ENCODE assay signal across 7 mouse cellular contexts in genomic region chr16:45120844-45121425, GRCm38 (mm10). TPM values are rescaled to one million over a fixed set of nuclear protein-coding genes. Genes with fewer than 3 reads are reported as not detected.
DNase-seq lines count a peak whose midpoint lies in the region; ATAC-seq and TF ChIP-seq lines count a peak whose summit lies in the region.

No protein-coding gene starts in this region.

- DNase-seq in right cerebral cortex, adult 18-20 months, result peak; percentile 25
- no peak for DNase-seq in right cerebral cortex, adult 2 months (ENCODE audit: low spot score in 2 of 2)
- DNase-seq in cerebellum, adult 9-11 months, result peak; percentile 67
- peak; percentile 76 to 85 for DNase-seq in kidney, postnatal 4 days
- no peak for DNase-seq in liver, postnatal 0 days

- no peak for TF ChIP-seq EP300 in liver, postnatal 0 days (IDR thresholded peaks at IDR 0.05; ENCODE audit: low read depth)

- H3K36me3 ChIP-seq in heart, embryonic 13.5 days, result peaks cover 55% of the 10 kb centered on the region
- H3K36me3 ChIP-seq in stomach, embryonic 16.5 days (ENCODE audit: control insufficient read depth, insufficient read depth, low read length), result no peaks in the 10 kb centered on the region
- H3K36me3 ChIP-seq in liver, postnatal 0 days (replicated peaks; ENCODE audit: insufficient read depth, low read length), result no peaks in the 10 kb centered on the region

- 21% methylated on average over 5 of the region's 5 CpGs for WGBS in heart, embryonic 13.5 days
- 40% methylated on average over 5 of the region's 5 CpGs for WGBS in stomach, embryonic 16.5 days
- WGBS in liver, postnatal 0 days (ENCODE audit: insufficient replicate concordance), result 76% methylated on average over 5 of the region's 5 CpGs

- no peak for TF ChIP-seq CTCF in liver, postnatal 0 days (IDR thresholded peaks at IDR 0.05; ENCODE audit: low read depth)

- ATAC-seq in heart, embryonic 13.5 days (ENCODE audit: extremely low read depth, insufficient number of reproducible peaks, low FRiP score, low TSS enrichment), result no peak
- ATAC-seq in stomach, embryonic 16.5 days (ENCODE audit: insufficient read depth, low FRiP score), result peak; percentile 17; the same call in 1 of the 2 replicates
- no peak for ATAC-seq in liver, postnatal 0 days

- no peaks in the 10 kb centered on the region for H3K27me3 ChIP-seq in heart, embryonic 13.5 days (replicated peaks)
- no peaks in the 10 kb centered on the region for H3K27me3 ChIP-seq in stomach, embryonic 16.5 days (ENCODE audit: control insufficient read depth, insufficient read depth, low read length)
- H3K27me3 ChIP-seq in liver, postnatal 0 days (ENCODE audit: insufficient read depth, low read length), result no peaks in the 10 kb centered on the region

- 0 out of 2 replicates have a peak overlapping the region, but pooled peaks have one; percentile 3 for H3K4me2 ChIP-seq in heart, embryonic 13.5 days
- no peak overlapping the region for H3K4me2 ChIP-seq in stomach, embryonic 16.5 days (ENCODE audit: low read depth, low read length)
- H3K4me2 ChIP-seq in liver, postnatal 0 days (ENCODE audit: low read depth, low read length), result no peak overlapping the region

- no peak overlapping the region for H3K4me3 ChIP-seq in heart, embryonic 13.5 days
- no peak overlapping the region for H3K4me3 ChIP-seq in stomach, embryonic 16.5 days (replicated peaks; ENCODE audit: low read length)
- no peak overlapping the region for H3K4me3 ChIP-seq in liver, postnatal 0 days (ENCODE audit: low read depth, low read length)

- no peak overlapping the region for H3K9ac ChIP-seq in heart, embryonic 13.5 days
- H3K9ac ChIP-seq in stomach, embryonic 16.5 days (ENCODE audit: low read length), result no peak overlapping the region
- no peak overlapping the region for H3K9ac ChIP-seq in liver, postnatal 0 days (replicated peaks)

- peak overlapping the region; percentile 64 for H3K27ac ChIP-seq in heart, embryonic 13.5 days (replicated peaks)
- no peak overlapping the region for H3K27ac ChIP-seq in stomach, embryonic 16.5 days (ENCODE audit: low read length)
- H3K27ac ChIP-seq in liver, postnatal 0 days (ENCODE audit: low read depth), result no peak overlapping the region

- H3K4me1 ChIP-seq in heart, embryonic 13.5 days, result peaks cover 29% of the 10 kb centered on the region
- H3K4me1 ChIP-seq in stomach, embryonic 16.5 days (ENCODE audit: control insufficient read depth, insufficient read depth, low read length), result no peaks in the 10 kb centered on the region
- no peaks in the 10 kb centered on the region for H3K4me1 ChIP-seq in liver, postnatal 0 days (ENCODE audit: insufficient read depth)

- no peaks in the 10 kb centered on the region for H3K9me3 ChIP-seq in heart, embryonic 13.5 days
- H3K9me3 ChIP-seq in stomach, embryonic 16.5 days (replicated peaks; ENCODE audit: control insufficient read depth, low read length), result no peaks in the 10 kb centered on the region
- H3K9me3 ChIP-seq in liver, postnatal 0 days (ENCODE audit: low read length), result no peaks in the 10 kb centered on the region

RNA-seq across cellular contexts. Expression of gene Ccdc80, which starts 27.7 kb away (rescaled TPM):
- 102 and 111 TPM in 2 replicates for polyA plus RNA-seq in heart, embryonic 13.5 days (2015; fragmentation: Nextera tagmentation; extraction: Ambion mirVana)
- polyA plus RNA-seq in stomach, embryonic 16.5 days (2015; fragmentation: Nextera tagmentation; extraction: Ambion mirVana), result 104 and 105 TPM in 2 replicates
- 21.0 and 27.2 TPM in 2 replicates for polyA plus RNA-seq in liver, postnatal 0 days (2015; fragmentation: Nextera tagmentation; extraction: Ambion mirVana)

RNA-seq across cellular contexts. Expression of gene Slc35a5, which starts 37.6 kb away (rescaled TPM):
- 13.7 and 14.2 TPM in 2 replicates for polyA plus RNA-seq in heart, embryonic 13.5 days (2015; fragmentation: Nextera tagmentation; extraction: Ambion mirVana)
- polyA plus RNA-seq in stomach, embryonic 16.5 days (2015; fragmentation: Nextera tagmentation; extraction: Ambion mirVana), result 21.6 and 23.1 TPM in 2 replicates
- 8.1 and 8.2 TPM in 2 replicates for polyA plus RNA-seq in liver, postnatal 0 days (2015; fragmentation: Nextera tagmentation; extraction: Ambion mirVana)

RNA-seq across cellular contexts. Expression of gene Atg3, which starts 37.6 kb away (rescaled TPM):
- 28.3 and 32.9 TPM in 2 replicates for polyA plus RNA-seq in heart, embryonic 13.5 days (2015; fragmentation: Nextera tagmentation; extraction: Ambion mirVana)
- 33.9 and 36.2 TPM in 2 replicates for polyA plus RNA-seq in stomach, embryonic 16.5 days (2015; fragmentation: Nextera tagmentation; extraction: Ambion mirVana)
- 28.4 and 33.0 TPM in 2 replicates for polyA plus RNA-seq in liver, postnatal 0 days (2015; fragmentation: Nextera tagmentation; extraction: Ambion mirVana)

Comparison
In these comparisons a context has a peak if more than half of its experiments do, and no peak if none do; other contexts are left out.
1. DNase-seq: peak in right cerebral cortex, adult 18-20 months (single experiment), cerebellum, adult 9-11 months (single experiment) and kidney, postnatal 4 days (2 of 2); none in right cerebral cortex, adult 2 months (0 of 2) and liver, postnatal 0 days (single experiment).